Mouse (Mus musculus): Measurements from ENCODE around the gene Serbp1. TPM values are rescaled to one million over a fixed set of nuclear protein-coding genes. Genes with fewer than 3 reads are reported as not detected.

Gene Serbp1
- polyA plus RNA-seq (2015; fragmentation: Nextera tagmentation; extraction: Ambion mirVana), result 277 and 295 TPM in 2 replicates

- Histone ChIP-seq H3K27ac (ENCODE audit: low read length) (no peak within 1 kb of the TSS), H3K4me3 (replicated peaks; ENCODE audit: low read length) (no peak within 1 kb of the TSS)
These were observed at the start of gene Serbp1 for GRCm38 (mm10) chr6:67237977-67238376. Gene Serbp1, plus strand, starts transcription at chr6:67238176.

GRCm38 (mm10) chr6:67193591-67193990, 44.4 kb upstream of the Serbp1 start:
- Histone ChIP-seq H3K27ac (ENCODE audit: low read length) (peak overlapping the region; percentile 39; the same call in 1 of the 2 replicates), H3K4me1 (ENCODE audit: control insufficient read depth, insufficient read depth, low read length) (peaks cover 9% of the 10 kb centered on the region), H3K9me3 (replicated peaks; ENCODE audit: control insufficient read depth, low read length) (no peaks in the 10 kb centered on the region), H3K4me2 (ENCODE audit: low read depth, low read length) (no peak overlapping the region), H3K4me3 (replicated peaks; ENCODE audit: low read length) (no peak overlapping the region), H3K9ac (ENCODE audit: low read length) (no peak overlapping the region), H3K27me3 (ENCODE audit: control insufficient read depth, insufficient read depth, low read length) (no peaks in the 10 kb centered on the region), H3K36me3 (ENCODE audit: control insufficient read depth, insufficient read depth, low read length) (no peaks in the 10 kb centered on the region)
- no peak for ATAC-seq (ENCODE audit: insufficient read depth, low FRiP score)
- WGBS, result 49% methylated on average over 2 of the region's 2 CpGs

More at GRCm38 (mm10) chr6:67237977-67238376, at the start of gene Serbp1:
- H3K4me1 ChIP-seq (ENCODE audit: control insufficient read depth, insufficient read depth, low read length), result no peaks in the 10 kb centered on the region
- H3K4me2 ChIP-seq (ENCODE audit: low read depth, low read length), result no peak within 1 kb of the TSS
- no peaks in the 10 kb centered on the region for H3K27me3 ChIP-seq (ENCODE audit: control insufficient read depth, insufficient read depth, low read length)
- H3K9me3 ChIP-seq (replicated peaks; ENCODE audit: control insufficient read depth, low read length), result no peaks in the 10 kb centered on the region
- no peak within 1 kb of the TSS for H3K9ac ChIP-seq (ENCODE audit: low read length)
- WGBS, result 32% methylated on average over 12 of the region's 12 CpGs
- ATAC-seq (ENCODE audit: insufficient read depth, low FRiP score), result no peak
- no peaks in the 10 kb centered on the region for H3K36me3 ChIP-seq (ENCODE audit: control insufficient read depth, insufficient read depth, low read length)

- Histone ChIP-seq H3K27ac (ENCODE audit: low read length) (no peak overlapping the region), H3K9me3 (replicated peaks; ENCODE audit: control insufficient read depth, low read length) (no peaks in the 10 kb centered on the region), H3K4me1 (ENCODE audit: control insufficient read depth, insufficient read depth, low read length) (peaks cover 9% of the 10 kb centered on the region), H3K9ac (ENCODE audit: low read length) (no peak overlapping the region), H3K36me3 (ENCODE audit: control insufficient read depth, insufficient read depth, low read length) (no peaks in the 10 kb centered on the region), H3K4me2 (ENCODE audit: low read depth, low read length) (no peak overlapping the region), H3K4me3 (replicated peaks; ENCODE audit: low read length) (no peak overlapping the region), H3K27me3 (ENCODE audit: control insufficient read depth, insufficient read depth, low read length) (no peaks in the 10 kb centered on the region)
- 81% methylated on average over 6 of the region's 6 CpGs for WGBS
- no peak for ATAC-seq (ENCODE audit: insufficient read depth, low FRiP score)
These were observed 43.4 kb upstream of the Serbp1 start for GRCm38 (mm10) chr6:67194606-67195005.

GRCm38 (mm10) chr6:67195148-67195611, 42.8 kb upstream of the Serbp1 start:
- WGBS, result 11% methylated on average over 7 of the region's 7 CpGs
- no peak for ATAC-seq (ENCODE audit: insufficient read depth, low FRiP score)
- Histone ChIP-seq H3K9me3 (replicated peaks; ENCODE audit: control insufficient read depth, low read length) (no peaks in the 10 kb centered on the region), H3K4me1 (ENCODE audit: control insufficient read depth, insufficient read depth, low read length) (peaks cover 9% of the 10 kb centered on the region), H3K4me2 (ENCODE audit: low read depth, low read length) (no peak overlapping the region), H3K27ac (ENCODE audit: low read length) (no peak overlapping the region; the same call in 1 of the 2 replicates), H3K9ac (ENCODE audit: low read length) (no peak overlapping the region), H3K27me3 (ENCODE audit: control insufficient read depth, insufficient read depth, low read length) (no peaks in the 10 kb centered on the region), H3K36me3 (ENCODE audit: control insufficient read depth, insufficient read depth, low read length) (no peaks in the 10 kb centered on the region), H3K4me3 (replicated peaks; ENCODE audit: low read length) (no peak overlapping the region)

GRCm38 (mm10) chr6:67196821-67197220, 41.2 kb upstream of the Serbp1 start:
- Histone ChIP-seq H3K9me3 (replicated peaks; ENCODE audit: control insufficient read depth, low read length) (no peaks in the 10 kb centered on the region), H3K4me1 (ENCODE audit: control insufficient read depth, insufficient read depth, low read length) (peaks cover 9% of the 10 kb centered on the region), H3K9ac (ENCODE audit: low read length) (no peak overlapping the region), H3K4me2 (ENCODE audit: low read depth, low read length) (no peak overlapping the region), H3K4me3 (replicated peaks; ENCODE audit: low read length) (no peak overlapping the region), H3K27me3 (ENCODE audit: control insufficient read depth, insufficient read depth, low read length) (no peaks in the 10 kb centered on the region), H3K36me3 (ENCODE audit: control insufficient read depth, insufficient read depth, low read length) (no peaks in the 10 kb centered on the region), H3K27ac (ENCODE audit: low read length) (no peak overlapping the region)
- WGBS, result 83% methylated on average over 6 of the region's 6 CpGs
- ATAC-seq (ENCODE audit: insufficient read depth, low FRiP score), result no peak

GRCm38 (mm10) chr6:67198085-67198484, 39.9 kb upstream of the Serbp1 start:
- Histone ChIP-seq H3K27me3 (ENCODE audit: control insufficient read depth, insufficient read depth, low read length) (no peaks in the 10 kb centered on the region), H3K27ac (ENCODE audit: low read length) (no peak overlapping the region), H3K9me3 (replicated peaks; ENCODE audit: control insufficient read depth, low read length) (no peaks in the 10 kb centered on the region), H3K4me2 (ENCODE audit: low read depth, low read length) (no peak overlapping the region), H3K36me3 (ENCODE audit: control insufficient read depth, insufficient read depth, low read length) (no peaks in the 10 kb centered on the region), H3K4me3 (replicated peaks; ENCODE audit: low read length) (no peak overlapping the region), H3K4me1 (ENCODE audit: control insufficient read depth, insufficient read depth, low read length) (peaks cover 9% of the 10 kb centered on the region), H3K9ac (ENCODE audit: low read length) (no peak overlapping the region)
- no peak for ATAC-seq (ENCODE audit: insufficient read depth, low FRiP score)
- 35% methylated on average over 4 of the region's 4 CpGs for WGBS

GRCm38 (mm10) chr6:67200715-67201322, 37.2 kb upstream of the Serbp1 start:
- no peaks in the 10 kb centered on the region for H3K4me1 ChIP-seq (ENCODE audit: control insufficient read depth, insufficient read depth, low read length)
- H3K27ac ChIP-seq (ENCODE audit: low read length), result no peak overlapping the region
- H3K4me2 ChIP-seq (ENCODE audit: low read depth, low read length), result no peak overlapping the region
- no peaks in the 10 kb centered on the region for H3K9me3 ChIP-seq (replicated peaks; ENCODE audit: control insufficient read depth, low read length)
- ATAC-seq (ENCODE audit: insufficient read depth, low FRiP score), result no peak
- WGBS, result 37% methylated on average over 5 of the region's 5 CpGs
- no peaks in the 10 kb centered on the region for H3K27me3 ChIP-seq (ENCODE audit: control insufficient read depth, insufficient read depth, low read length)
- H3K4me3 ChIP-seq (replicated peaks; ENCODE audit: low read length), result no peak overlapping the region
- H3K36me3 ChIP-seq (ENCODE audit: control insufficient read depth, insufficient read depth, low read length), result no peaks in the 10 kb centered on the region
- no peak overlapping the region for H3K9ac ChIP-seq (ENCODE audit: low read length)

GRCm38 (mm10) chr6:67205081-67206037, 32.6 kb upstream of the Serbp1 start:
- H3K27me3 ChIP-seq (ENCODE audit: control insufficient read depth, insufficient read depth, low read length), result no peaks in the 10 kb centered on the region
- no peak overlapping the region for H3K9ac ChIP-seq (ENCODE audit: low read length)
- H3K4me1 ChIP-seq (ENCODE audit: control insufficient read depth, insufficient read depth, low read length), result no peaks in the 10 kb centered on the region
- 70% methylated on average over 35 of the region's 35 CpGs for WGBS
- no peak overlapping the region for H3K4me2 ChIP-seq (ENCODE audit: low read depth, low read length)
- H3K36me3 ChIP-seq (ENCODE audit: control insufficient read depth, insufficient read depth, low read length), result no peaks in the 10 kb centered on the region
- no peak overlapping the region for H3K27ac ChIP-seq (ENCODE audit: low read length)
- no peak for ATAC-seq (ENCODE audit: insufficient read depth, low FRiP score)
- no peak overlapping the region for H3K4me3 ChIP-seq (replicated peaks; ENCODE audit: low read length)
- H3K9me3 ChIP-seq (replicated peaks; ENCODE audit: control insufficient read depth, low read length), result no peaks in the 10 kb centered on the region

GRCm38 (mm10) chr6:67212362-67212761, 25.6 kb upstream of the Serbp1 start:
- Histone ChIP-seq H3K9me3 (replicated peaks; ENCODE audit: control insufficient read depth, low read length) (no peaks in the 10 kb centered on the region), H3K27me3 (ENCODE audit: control insufficient read depth, insufficient read depth, low read length) (no peaks in the 10 kb centered on the region), H3K36me3 (ENCODE audit: control insufficient read depth, insufficient read depth, low read length) (no peaks in the 10 kb centered on the region), H3K9ac (ENCODE audit: low read length) (no peak overlapping the region), H3K4me3 (replicated peaks; ENCODE audit: low read length) (no peak overlapping the region), H3K4me1 (ENCODE audit: control insufficient read depth, insufficient read depth, low read length) (no peaks in the 10 kb centered on the region), H3K27ac (ENCODE audit: low read length) (no peak overlapping the region), H3K4me2 (ENCODE audit: low read depth, low read length) (no peak overlapping the region)
- no peak for ATAC-seq (ENCODE audit: insufficient read depth, low FRiP score)
- WGBS, result 86% methylated on average over 1 of the region's 1 CpGs
